Mouse (Mus musculus) brain, embryonic 14.5 days (tissue): ENCODE measurements around the gene Rnf41.

Experiments used
- CTCF ChIP-seq: fragments of 200-500 bp; IDR thresholded peaks from 2 replicates; pipeline ENCODE4 v1.5.1; 2012; ENCODE audit warnings: inconsistent platforms, mild to moderate bottlenecking, moderate library complexity, borderline replicate concordance; ENCODE audit not compliant: insufficient read depth, insufficient read length; ENCODE audit errors: extremely low read depth
- POLR2A ChIP-seq: fragments of 200-500 bp; IDR thresholded peaks from 2 replicates; pipeline ENCODE4 v1.6.1; 2012; ENCODE audit warnings: mild to moderate bottlenecking, inconsistent platforms, borderline replicate concordance; ENCODE audit not compliant: poor library complexity, insufficient read depth, insufficient read length, severe bottlenecking; ENCODE audit errors: extremely low read depth

DNA sequence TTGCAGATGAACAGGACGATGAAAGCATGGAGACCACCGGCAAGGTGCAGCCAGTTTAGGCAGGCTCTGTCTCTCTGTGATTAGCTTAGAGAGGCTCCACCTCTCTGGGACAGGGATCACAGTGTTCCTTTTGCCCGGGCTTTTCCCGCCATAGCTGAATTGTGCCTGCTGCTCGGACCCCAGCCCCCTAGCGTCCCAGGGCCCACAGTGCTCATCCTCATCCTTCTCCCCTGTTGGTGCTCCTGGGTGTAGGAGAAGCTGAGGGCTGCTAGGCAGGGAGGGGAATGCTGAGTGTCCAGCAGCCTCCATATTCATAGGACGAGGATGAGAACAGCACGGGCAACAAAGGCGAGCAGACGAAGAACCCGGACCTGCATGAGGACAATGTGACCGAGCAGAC lies 62.9 kb downstream of the Rnf41 start:
- TF ChIP-seq POLR2A (no peak), CTCF (no peak)
